Mouse (Mus musculus): ENCODE measurements around the gene Slc25a21. TPM values are rescaled to one million over a fixed set of nuclear protein-coding genes. Genes with fewer than 3 reads are reported as not detected.

Slc25a21 gene
- polyA plus RNA-seq, 1 experiment: not detected

DNA sequence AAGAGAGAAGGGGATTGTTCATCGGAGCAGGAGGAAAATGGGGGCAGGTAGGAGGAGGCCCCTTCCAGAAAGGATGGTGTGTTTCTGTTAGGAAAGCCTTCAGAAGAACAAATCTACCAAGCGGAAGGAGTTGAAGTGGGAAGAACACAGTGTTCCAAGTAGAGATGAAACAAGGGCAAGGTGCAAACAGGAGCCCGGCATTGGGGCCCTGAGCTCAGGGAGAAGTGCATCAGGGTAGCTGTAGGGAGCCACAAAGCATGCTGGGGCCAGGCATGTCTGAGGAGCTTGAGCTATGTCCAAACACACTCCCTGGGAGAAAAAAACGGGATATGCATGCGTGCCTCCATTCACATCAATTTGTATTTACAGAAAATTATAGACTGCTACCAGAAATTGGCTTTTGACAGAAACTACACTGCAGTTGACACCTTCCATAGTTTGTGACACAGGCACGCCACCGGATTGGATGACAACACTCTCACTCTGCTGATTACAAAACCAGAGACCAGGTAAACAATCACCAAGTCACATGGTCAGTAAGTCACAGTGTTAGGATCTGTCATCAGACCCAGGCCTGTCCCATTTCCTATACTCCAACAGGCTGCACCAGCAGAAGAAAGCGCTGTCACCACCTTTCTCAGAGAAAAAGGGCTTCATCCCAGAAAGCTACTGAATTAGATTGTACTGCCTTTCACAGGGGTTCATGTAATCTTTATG, 299.9 kb downstream of the Slc25a21 start:
- TF ChIP-seq MYOG (IDR thresholded peaks at IDR 0.05; ENCODE audit: control insufficient read depth, extremely low read depth, insufficient read length) (no peak), CTCF (IDR thresholded peaks at IDR 0.05; ENCODE audit: control insufficient read depth, insufficient read depth, insufficient read length) (no peak)
- Histone ChIP-seq H3ac (ENCODE audit: control insufficient read depth, insufficient read length, low read depth) (no peak overlapping the region), H3K4me3 (ENCODE audit: insufficient read depth, poor library complexity, severe bottlenecking) (no peak overlapping the region), H3K36me3 (ENCODE audit: control insufficient read depth, insufficient read depth) (no peaks in the 10 kb centered on the region), H3K79me2 (ENCODE audit: control insufficient read depth, insufficient read depth) (no peaks in the 10 kb centered on the region), H3K79me3 (ENCODE audit: low read depth) (no peaks in the 10 kb centered on the region), H3K27me3 (ENCODE audit: control insufficient read depth, insufficient read depth, insufficient read length) (no peaks in the 10 kb centered on the region)

GRCm38 (mm10) chr12:56894963-56895362, 302.3 kb downstream of the Slc25a21 start:
- Histone ChIP-seq H3K36me3 (ENCODE audit: control insufficient read depth, insufficient read depth) (no peaks in the 10 kb centered on the region), H3K79me2 (ENCODE audit: control insufficient read depth, insufficient read depth) (no peaks in the 10 kb centered on the region), H3K27me3 (ENCODE audit: control insufficient read depth, insufficient read depth, insufficient read length) (no peaks in the 10 kb centered on the region), H3K4me3 (ENCODE audit: insufficient read depth, poor library complexity, severe bottlenecking) (no peak overlapping the region), H3ac (ENCODE audit: control insufficient read depth, insufficient read length, low read depth) (no peak overlapping the region), H3K79me3 (ENCODE audit: low read depth) (no peaks in the 10 kb centered on the region)
- TF ChIP-seq MYOG (IDR thresholded peaks at IDR 0.05; ENCODE audit: control insufficient read depth, extremely low read depth, insufficient read length) (no peak), MAX (IDR thresholded peaks at IDR 0.05) (no peak), CEBPB (IDR thresholded peaks at IDR 0.05; ENCODE audit: low read depth) (no peak), USF1 (IDR thresholded peaks at IDR 0.05; ENCODE audit: low read depth) (no peak), MYOD1 (IDR thresholded peaks at IDR 0.05; ENCODE audit: control insufficient read depth, insufficient read length, low read depth) (no peak)

DNA sequence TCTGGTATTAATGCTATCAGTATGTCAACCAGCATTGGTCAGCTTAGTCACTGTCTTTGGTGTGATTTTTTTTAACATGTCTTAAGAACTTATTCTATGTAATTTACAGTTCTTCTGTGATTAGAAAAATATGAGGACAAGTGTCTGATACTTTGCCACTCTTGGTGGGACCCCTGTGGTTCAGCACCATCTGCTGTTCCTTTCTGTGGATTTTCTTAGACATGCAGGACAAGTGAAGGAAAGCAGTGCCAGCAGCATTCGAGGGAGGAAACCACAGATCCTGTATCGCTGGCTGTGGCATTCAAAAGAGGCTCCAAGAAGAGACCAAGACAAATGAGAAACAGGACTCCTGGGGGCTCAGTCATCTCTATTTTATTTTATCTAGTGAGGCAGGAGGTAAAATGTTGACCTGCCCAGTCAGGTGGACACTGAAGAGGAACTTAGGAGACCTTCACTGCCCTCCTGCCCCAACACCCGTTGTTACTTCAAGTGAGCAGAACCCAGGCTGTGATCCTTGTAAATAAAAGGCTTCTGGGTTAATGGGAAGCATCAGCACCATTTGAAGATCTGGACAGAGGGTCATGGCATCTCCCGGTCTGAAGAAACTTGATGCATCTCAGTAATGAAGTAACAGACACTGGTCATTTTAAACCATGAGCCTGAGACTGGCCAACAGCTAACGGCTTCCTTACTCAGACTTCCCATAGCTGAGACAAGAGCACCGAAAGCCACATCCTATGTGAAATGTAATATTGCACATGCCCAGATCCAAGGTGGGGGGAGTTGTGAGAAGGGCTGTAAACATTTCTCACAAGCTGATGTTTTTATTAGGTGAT, 306.2 kb downstream of the Slc25a21 start:
- TF ChIP-seq FOSL1 (IDR thresholded peaks at IDR 0.05; ENCODE audit: insufficient read depth, low read length, poor library complexity, severe bottlenecking): no peak
- TF ChIP-seq MYOG (IDR thresholded peaks at IDR 0.05; ENCODE audit: control insufficient read depth, extremely low read depth, insufficient read length): no peak
- no peak for TF ChIP-seq CTCF (IDR thresholded peaks at IDR 0.05; ENCODE audit: control insufficient read depth, insufficient read depth, insufficient read length)
- no peak for TF ChIP-seq MYOD1 (IDR thresholded peaks at IDR 0.05; ENCODE audit: control insufficient read depth, insufficient read length, low read depth)
- TF ChIP-seq USF1 (IDR thresholded peaks at IDR 0.05; ENCODE audit: low read depth): no peak
- TF ChIP-seq CEBPB (IDR thresholded peaks at IDR 0.05; ENCODE audit: low read depth): no peak
- no peak for TF ChIP-seq MAX (IDR thresholded peaks at IDR 0.05)
- no peaks in the 10 kb centered on the region for H3K27me3 ChIP-seq (ENCODE audit: control insufficient read depth, insufficient read depth, insufficient read length)
- no peaks in the 10 kb centered on the region for H3K36me3 ChIP-seq (ENCODE audit: control insufficient read depth, insufficient read depth)
- H3K4me3 ChIP-seq (ENCODE audit: insufficient read depth, poor library complexity, severe bottlenecking): no peak overlapping the region
- no peaks in the 10 kb centered on the region for H3K79me3 ChIP-seq (ENCODE audit: low read depth)
- no peaks in the 10 kb centered on the region for H3K79me2 ChIP-seq (ENCODE audit: control insufficient read depth, insufficient read depth)
- H3ac ChIP-seq (ENCODE audit: control insufficient read depth, insufficient read length, low read depth): no peak overlapping the region

DNA sequence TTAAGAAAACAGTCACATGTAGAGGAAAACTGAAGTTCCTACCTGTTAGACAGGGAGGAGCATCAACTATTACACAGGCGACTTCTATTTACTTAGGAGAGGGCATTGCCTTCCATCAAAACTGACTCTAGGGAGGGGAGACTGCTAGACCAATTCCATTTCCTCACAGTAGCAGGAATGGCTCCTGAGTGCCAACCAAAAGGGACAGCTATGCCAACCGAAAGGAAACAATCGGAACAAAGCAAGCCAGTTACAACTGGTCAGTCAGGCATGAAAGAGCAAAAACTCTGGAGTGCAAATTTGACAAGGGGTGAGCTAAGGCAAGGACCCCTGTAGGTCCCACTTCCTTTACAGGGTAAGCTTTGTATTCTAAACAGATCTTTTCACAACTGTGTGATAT, 319.5 kb downstream of the Slc25a21 start:
- H3K79me2 ChIP-seq (ENCODE audit: control insufficient read depth, insufficient read depth): no peaks in the 10 kb centered on the region

GRCm38 (mm10) chr12:56876549-56876948, 320.7 kb downstream of the Slc25a21 start:
- Histone ChIP-seq H3K27me3 (ENCODE audit: control insufficient read depth, insufficient read depth, insufficient read length) (no peaks in the 10 kb centered on the region), H3K4me3 (ENCODE audit: insufficient read depth, poor library complexity, severe bottlenecking) (no peak overlapping the region), H3ac (ENCODE audit: control insufficient read depth, insufficient read length, low read depth) (no peak overlapping the region), H3K36me3 (ENCODE audit: control insufficient read depth, insufficient read depth) (no peaks in the 10 kb centered on the region), H3K79me2 (ENCODE audit: control insufficient read depth, insufficient read depth) (no peaks in the 10 kb centered on the region), H3K79me3 (ENCODE audit: low read depth) (no peaks in the 10 kb centered on the region)
- TF ChIP-seq CTCF (IDR thresholded peaks at IDR 0.05; ENCODE audit: control insufficient read depth, insufficient read depth, insufficient read length) (no peak), CEBPB (IDR thresholded peaks at IDR 0.05; ENCODE audit: low read depth) (no peak), MYOD1 (IDR thresholded peaks at IDR 0.05; ENCODE audit: control insufficient read depth, insufficient read length, low read depth) (no peak)

More for the DNA sequence above, 319.5 kb downstream of the Slc25a21 start:
- Histone ChIP-seq H3ac (ENCODE audit: control insufficient read depth, insufficient read length, low read depth) (no peak overlapping the region), H3K79me3 (ENCODE audit: low read depth) (no peaks in the 10 kb centered on the region), H3K4me3 (ENCODE audit: insufficient read depth, poor library complexity, severe bottlenecking) (no peak overlapping the region), H3K27me3 (ENCODE audit: control insufficient read depth, insufficient read depth, insufficient read length) (no peaks in the 10 kb centered on the region), H3K36me3 (ENCODE audit: control insufficient read depth, insufficient read depth) (no peaks in the 10 kb centered on the region)
- TF ChIP-seq MYOD1 (IDR thresholded peaks at IDR 0.05; ENCODE audit: control insufficient read depth, insufficient read length, low read depth) (no peak), CEBPB (IDR thresholded peaks at IDR 0.05; ENCODE audit: low read depth) (no peak)

- Histone ChIP-seq H3K79me3 (ENCODE audit: low read depth) (no peaks in the 10 kb centered on the region), H3K4me3 (ENCODE audit: insufficient read depth, poor library complexity, severe bottlenecking) (no peak overlapping the region), H3K27me3 (ENCODE audit: control insufficient read depth, insufficient read depth, insufficient read length) (no peaks in the 10 kb centered on the region), H3K79me2 (ENCODE audit: control insufficient read depth, insufficient read depth) (no peaks in the 10 kb centered on the region), H3ac (ENCODE audit: control insufficient read depth, insufficient read length, low read depth) (no peak overlapping the region), H3K36me3 (ENCODE audit: control insufficient read depth, insufficient read depth) (no peaks in the 10 kb centered on the region)
- no peak for TF ChIP-seq CEBPB (IDR thresholded peaks at IDR 0.05; ENCODE audit: low read depth)
- TF ChIP-seq MYOD1 (IDR thresholded peaks at IDR 0.05; ENCODE audit: control insufficient read depth, insufficient read length, low read depth): no peak
- no peak for TF ChIP-seq MAX (IDR thresholded peaks at IDR 0.05)
- no peak for TF ChIP-seq MYOG (IDR thresholded peaks at IDR 0.05; ENCODE audit: control insufficient read depth, extremely low read depth, insufficient read length)
- no peak for TF ChIP-seq FOSL1 (IDR thresholded peaks at IDR 0.05; ENCODE audit: insufficient read depth, low read length, poor library complexity, severe bottlenecking)
- no peak for TF ChIP-seq USF1 (IDR thresholded peaks at IDR 0.05; ENCODE audit: low read depth)
- no peak for TF ChIP-seq CTCF (IDR thresholded peaks at IDR 0.05; ENCODE audit: control insufficient read depth, insufficient read depth, insufficient read length)
Measured at GRCm38 (mm10) chr12:56873204-56873603, 324.1 kb downstream of the Slc25a21 start.

Measured in C2C12 (cell line).